Mouse (Mus musculus) intestine, embryonic 16.5 days (tissue): ENCODE measurements around the gene Rab11fip5. TPM values are rescaled to one million over a fixed set of nuclear protein-coding genes. Genes with fewer than 3 reads are reported as not detected.

Experiments used
- ATAC-seq: fragments of 200-750 bp; cut with Nextera tagmentation; 2 replicates; pipeline ENCODE4 v1.8.0; 2017; ENCODE audit warnings: moderate TSS enrichment, moderate library complexity
- H3K27ac ChIP-seq: fragments of 300-500 bp; sonication (generic); 2 replicates; pipeline ENCODE4 v1.5.1; 2014; ENCODE audit warnings: mild to moderate bottlenecking, low read length
- H3K27me3 ChIP-seq: fragments of 300-500 bp; sonication (generic); replicated peaks from 2 replicates; pipeline ENCODE4 v1.6.1; 2014; ENCODE audit warnings: low read length, control low read depth, mixed read lengths; ENCODE audit not compliant: control insufficient read depth, insufficient read depth
- H3K36me3 ChIP-seq: fragments of 300-500 bp; sonication (generic); 2 replicates; pipeline ENCODE4 v1.6.1; 2014; ENCODE audit warnings: low read length, control low read depth; ENCODE audit not compliant: control insufficient read depth, insufficient read depth
- H3K4me1 ChIP-seq: fragments of 300-500 bp; sonication (generic); 2 replicates; pipeline ENCODE4 v1.6.1; 2014; ENCODE audit warnings: low read length, control low read depth, mixed read lengths; ENCODE audit not compliant: control insufficient read depth, insufficient read depth
- H3K4me2 ChIP-seq: fragments of 300-500 bp; sonication (generic); 2 replicates; pipeline ENCODE4 v1.6.1; 2014; ENCODE audit warnings: low read depth, low read length, control low read depth
- H3K4me3 ChIP-seq: fragments of 300-500 bp; sonication (generic); 2 replicates; pipeline ENCODE4 v1.5.1; 2014; ENCODE audit warnings: mild to moderate bottlenecking, low read length
- H3K9ac ChIP-seq: fragments of 300-500 bp; sonication (generic); 2 replicates; pipeline ENCODE4 v1.6.1; 2014; ENCODE audit warnings: low read depth, low read length
- H3K9me3 ChIP-seq: fragments of 300-500 bp; sonication (generic); 2 replicates; pipeline ENCODE4 v1.6.1; 2016; ENCODE audit warnings: low read length, control low read depth; ENCODE audit not compliant: control insufficient read depth
- WGBS: fragments of 180-500 bp; shearing (Covaris S2); extraction: QIAGEN DNeasy Blood & Tissue Kit; methylation state at CpG from one replicate; pipeline ENCODE4 v1.1.7; 2014; 5-methylcytosine and 5-hydroxymethylcytosine counted together
- polyA plus RNA-seq: library from polyadenylated mRNA; unstranded; fragments of >200 nt; fragmentation: Nextera tagmentation; extraction: Ambion mirVana; gene quantifications from 2 replicates; pipeline ENCODE4 v1.2.1, GENCODE M21; 2015

Gene Rab11fip5
- polyA plus RNA-seq = 15.6 and 20.9 TPM in 2 replicates

GRCm38 (mm10) chr6:85373951-85374733 is at the start of gene Rab11fip5:
TSS of gene Rab11fip5 (minus strand) at chr6:85374634.
- Histone ChIP-seq H3K9me3 (no peaks in the 10 kb centered on the region), H3K27ac (peak within 1 kb of the TSS; percentile 64), H3K36me3 (no peaks in the 10 kb centered on the region), H3K9ac (peak within 1 kb of the TSS; percentile 86), H3K4me2 (peak within 1 kb of the TSS; percentile 91), H3K4me1 (peaks cover 32% of the 10 kb centered on the region), H3K27me3 (no peaks in the 10 kb centered on the region), H3K4me3 (peak within 1 kb of the TSS; percentile 80)
- peak; percentile 19 for ATAC-seq
- WGBS = 3% methylated on average over 75 of the region's 80 CpGs

GRCm38 (mm10) chr6:85423836-85424379 is 49.5 kb upstream of the Rab11fip5 start, which contains the start of gene Noto:
TSS of gene Noto (plus strand) at chr6:85423886.
- 17% methylated on average over 28 of the region's 28 CpGs for WGBS
- Histone ChIP-seq H3K4me1 (no peaks in the 10 kb centered on the region), H3K27me3 (0 out of 2 replicates have a peak, but pooled peaks cover 2% of the 10 kb centered on the region), H3K36me3 (no peaks in the 10 kb centered on the region), H3K9me3 (no peaks in the 10 kb centered on the region), H3K9ac (0 out of 2 replicates have a peak within 1 kb of the TSS, but pooled peaks have one; percentile 6), H3K4me2 (no peak within 1 kb of the TSS), H3K27ac (no peak within 1 kb of the TSS), H3K4me3 (no peak within 1 kb of the TSS)
- ATAC-seq = no peak; the same call in 1 of the 2 replicates

GRCm38 (mm10) chr6:85419150-85419549 is 44.7 kb upstream of the Rab11fip5 start:
- no peaks in the 10 kb centered on the region for H3K4me1 ChIP-seq
- no peak overlapping the region for H3K4me2 ChIP-seq
- H3K27me3 ChIP-seq = no peaks in the 10 kb centered on the region
- H3K36me3 ChIP-seq = no peaks in the 10 kb centered on the region
- H3K27ac ChIP-seq = no peak overlapping the region
- ATAC-seq = no peak
- no peak overlapping the region for H3K9ac ChIP-seq
- no peaks in the 10 kb centered on the region for H3K9me3 ChIP-seq
- H3K4me3 ChIP-seq = no peak overlapping the region
- 73% methylated on average over 2 of the region's 2 CpGs for WGBS

GRCm38 (mm10) chr6:85415829-85416228 is 41.4 kb upstream of the Rab11fip5 start:
- 46% methylated on average over 3 of the region's 3 CpGs for WGBS
- Histone ChIP-seq H3K9me3 (no peaks in the 10 kb centered on the region), H3K27me3 (no peaks in the 10 kb centered on the region), H3K27ac (no peak overlapping the region), H3K4me1 (no peaks in the 10 kb centered on the region), H3K9ac (no peak overlapping the region), H3K4me2 (no peak overlapping the region), H3K4me3 (no peak overlapping the region), H3K36me3 (no peaks in the 10 kb centered on the region)
- no peak for ATAC-seq

GRCm38 (mm10) chr6:85410771-85411273 is 36.4 kb upstream of the Rab11fip5 start:
- no peak overlapping the region for H3K27ac ChIP-seq
- 13% methylated on average over 13 of the region's 13 CpGs for WGBS
- no peaks in the 10 kb centered on the region for H3K9me3 ChIP-seq
- no peak overlapping the region for H3K4me3 ChIP-seq
- no peaks in the 10 kb centered on the region for H3K36me3 ChIP-seq
- no peak overlapping the region for H3K4me2 ChIP-seq
- H3K9ac ChIP-seq = no peak overlapping the region
- peaks cover 39% of the 10 kb centered on the region for H3K27me3 ChIP-seq
- no peaks in the 10 kb centered on the region for H3K4me1 ChIP-seq
- ATAC-seq = peak; percentile 82

- H3K27me3 ChIP-seq = peaks cover 39% of the 10 kb centered on the region
- no peak overlapping the region; the same call in 1 of the 2 replicates for H3K4me3 ChIP-seq
- no peak overlapping the region for H3K4me2 ChIP-seq
- no peak overlapping the region for H3K27ac ChIP-seq
- no peak for ATAC-seq
- 2% methylated on average over 31 of the region's 31 CpGs for WGBS
- no peaks in the 10 kb centered on the region for H3K4me1 ChIP-seq
- H3K36me3 ChIP-seq = no peaks in the 10 kb centered on the region
- H3K9me3 ChIP-seq = no peaks in the 10 kb centered on the region
- peak overlapping the region; percentile 31; the same call in 1 of the 2 replicates for H3K9ac ChIP-seq
Measured at GRCm38 (mm10) chr6:85409003-85409402, 34.6 kb upstream of the Rab11fip5 start.

- Histone ChIP-seq H3K4me3 (no peak overlapping the region), H3K9ac (no peak overlapping the region), H3K36me3 (no peaks in the 10 kb centered on the region), H3K4me1 (no peaks in the 10 kb centered on the region), H3K4me2 (no peak overlapping the region), H3K27ac (no peak overlapping the region), H3K9me3 (no peaks in the 10 kb centered on the region), H3K27me3 (peaks cover 13% of the 10 kb centered on the region)
- no peak for ATAC-seq
- 75% methylated on average over 10 of the region's 10 CpGs for WGBS
Measured at GRCm38 (mm10) chr6:85403039-85403438, 28.6 kb upstream of the Rab11fip5 start.

GRCm38 (mm10) chr6:85402613-85403012 is 28.2 kb upstream of the Rab11fip5 start:
- Histone ChIP-seq H3K4me3 (no peak overlapping the region), H3K4me1 (no peaks in the 10 kb centered on the region), H3K36me3 (no peaks in the 10 kb centered on the region), H3K27ac (no peak overlapping the region), H3K27me3 (peaks cover 9% of the 10 kb centered on the region), H3K4me2 (no peak overlapping the region), H3K9ac (no peak overlapping the region), H3K9me3 (no peaks in the 10 kb centered on the region)
- ATAC-seq = no peak
- WGBS = 42% methylated on average over 2 of the region's 2 CpGs

- Histone ChIP-seq H3K9ac (no peak overlapping the region), H3K4me3 (no peak overlapping the region), H3K9me3 (no peaks in the 10 kb centered on the region), H3K27me3 (no peaks in the 10 kb centered on the region), H3K4me1 (no peaks in the 10 kb centered on the region), H3K36me3 (no peaks in the 10 kb centered on the region), H3K4me2 (no peak overlapping the region), H3K27ac (no peak overlapping the region)
- ATAC-seq = no peak
- 28% methylated on average over 5 of the region's 5 CpGs for WGBS
Measured at GRCm38 (mm10) chr6:85399715-85400114, 25.3 kb upstream of the Rab11fip5 start.
